Mouse (Mus musculus) hindbrain, postnatal 0 days (tissue): ENCODE data around the gene Rflnb. TPM values are rescaled to one million over a fixed set of nuclear protein-coding genes. Genes with fewer than 3 reads are reported as not detected.

Source experiments
- ATAC-seq: fragments of 200-750 bp; cut with Nextera tagmentation; 2 replicates; pipeline ENCODE4 v1.8.0; 2017; ENCODE audit warnings: mild to moderate bottlenecking, moderate TSS enrichment, moderate library complexity
- DNase-seq: peaks from one replicate; pipeline ENCODE4 v3.0.0-alpha.2; 2015; ENCODE audit warnings: low spot score
- H3K27ac ChIP-seq: fragments of 300-500 bp; sonication (generic); 2 replicates; pipeline ENCODE4 v1.5.1; 2014; ENCODE audit warnings: mild to moderate bottlenecking
- H3K27me3 ChIP-seq: fragments of 300-500 bp; sonication (generic); 2 replicates; pipeline ENCODE4 v1.6.1; 2014; ENCODE audit warnings: low read length, mixed read lengths; ENCODE audit not compliant: insufficient read depth
- H3K36me3 ChIP-seq: fragments of 300-500 bp; sonication (generic); 2 replicates; pipeline ENCODE4 v1.6.1; 2014; ENCODE audit warnings: low read length, mixed read lengths; ENCODE audit not compliant: insufficient read depth
- H3K4me1 ChIP-seq: fragments of 300-500 bp; sonication (generic); 2 replicates; pipeline ENCODE4 v1.6.1; 2014; ENCODE audit warnings: antibody characterized with exemption, low read length, mixed read lengths; ENCODE audit not compliant: insufficient read depth
- H3K4me2 ChIP-seq: fragments of 300-500 bp; sonication (generic); 2 replicates; pipeline ENCODE4 v1.6.1; 2014; ENCODE audit warnings: low read depth, mild to moderate bottlenecking, low read length, moderate library complexity, mixed read lengths
- H3K4me3 ChIP-seq: fragments of 300-500 bp; sonication (generic); 2 replicates; pipeline ENCODE4 v1.5.1; 2014; ENCODE audit warnings: low read length
- H3K9ac ChIP-seq: fragments of 300-500 bp; sonication (generic); replicated peaks from 2 replicates; pipeline ENCODE4 v1.6.1; 2014; ENCODE audit warnings: mild to moderate bottlenecking, low read length, moderate library complexity, mixed read lengths
- H3K9me3 ChIP-seq: fragments of 300-500 bp; sonication (generic); 2 replicates; pipeline ENCODE4 v1.6.1; 2016; ENCODE audit warnings: low read length, mixed read lengths
- CTCF ChIP-seq: IDR thresholded peaks from 2 replicates; pipeline ENCODE4 v1.5.1; 2016; ENCODE audit warnings: antibody characterized with exemption, control low read depth, low read depth
- WGBS: fragments of 180-500 bp; shearing (Covaris S2); extraction: QIAGEN DNeasy Blood & Tissue Kit; methylation state at CpG from one replicate; pipeline ENCODE4 v1.1.7; 2014; 5-methylcytosine and 5-hydroxymethylcytosine counted together
- polyA plus RNA-seq: library from polyadenylated mRNA; unstranded; fragments of >200 nt; fragmentation: Nextera tagmentation; extraction: Ambion mirVana; gene quantifications from 2 replicates; pipeline ENCODE4 v1.2.1, GENCODE M21; 2015
- total RNA-seq: library from RNA; depleted of rRNA; stranded (reverse); fragments of >200 nt; gene quantifications from 2 replicates; pipeline ENCODE4 v1.2.3, GENCODE M21; 2014

Rflnb gene
- total and polyA plus RNA-seq, 2 experiments from 2014 or later: 13.6 to 14.9 TPM

- TF ChIP-seq CTCF: no peak
These were observed 11.9 kb upstream of the Rflnb start for GRCm38 (mm10) chr11:76039271-76040053.

GRCm38 (mm10) chr11:76037581-76038294 is 10.2 kb upstream of the Rflnb start:
- no peaks in the 10 kb centered on the region for H3K36me3 ChIP-seq
- peaks cover 4% of the 10 kb centered on the region; the same call in 1 of the 2 replicates for H3K4me1 ChIP-seq
- no peaks in the 10 kb centered on the region for H3K27me3 ChIP-seq
- H3K9me3 ChIP-seq: no peaks in the 10 kb centered on the region
- no peak for TF ChIP-seq CTCF
- no peak overlapping the region for H3K9ac ChIP-seq
- no peak overlapping the region for H3K4me3 ChIP-seq
- H3K27ac ChIP-seq: no peak overlapping the region
- 37% methylated on average over 6 of the region's 6 CpGs for WGBS
- no peak for ATAC-seq
- DNase-seq: no peak
- no peak overlapping the region for H3K4me2 ChIP-seq

More at GRCm38 (mm10) chr11:76039271-76040053, 11.9 kb upstream of the Rflnb start:
- no peak overlapping the region for H3K27ac ChIP-seq
- H3K4me2 ChIP-seq: no peak overlapping the region
- H3K27me3 ChIP-seq: no peaks in the 10 kb centered on the region
- H3K9me3 ChIP-seq: no peaks in the 10 kb centered on the region
- H3K9ac ChIP-seq: no peak overlapping the region
- H3K4me1 ChIP-seq: peaks cover 12% of the 10 kb centered on the region; the same call in 1 of the 2 replicates
- ATAC-seq (no peak), DNase-seq (no peak)
- no peak overlapping the region for H3K4me3 ChIP-seq
- WGBS: 87% methylated on average over 3 of the region's 3 CpGs
- H3K36me3 ChIP-seq: no peaks in the 10 kb centered on the region

DNA sequence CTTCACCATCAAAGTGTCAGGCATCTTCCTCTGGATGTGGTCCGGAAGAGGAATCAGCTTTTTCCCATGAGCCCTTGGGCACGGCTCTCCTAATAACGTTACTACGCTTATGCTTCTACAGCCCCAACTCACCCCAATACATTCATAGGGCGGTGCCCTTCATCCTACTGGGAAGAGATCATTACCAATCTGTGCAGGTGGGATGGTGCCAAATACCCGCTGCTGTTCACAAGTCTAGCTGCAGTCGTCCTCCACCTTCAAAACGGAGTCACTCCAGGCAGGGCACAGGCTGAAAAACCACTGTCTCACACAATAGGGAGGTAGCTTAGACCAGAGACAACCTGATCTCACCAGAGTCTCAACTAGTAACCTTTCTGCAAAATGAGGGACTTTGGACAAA is 7.6 kb upstream of the Rflnb start:
- TF ChIP-seq CTCF: no peak
- ATAC-seq: no peak
- Histone ChIP-seq H3K9ac (no peak overlapping the region), H3K4me2 (no peak overlapping the region), H3K9me3 (no peaks in the 10 kb centered on the region; the same call in 1 of the 2 replicates), H3K27me3 (no peaks in the 10 kb centered on the region), H3K4me3 (no peak overlapping the region), H3K4me1 (no peaks in the 10 kb centered on the region; the same call in 1 of the 2 replicates), H3K36me3 (no peaks in the 10 kb centered on the region), H3K27ac (no peak overlapping the region)
- no peak for DNase-seq
- WGBS: 74% methylated on average over 8 of the region's 8 CpGs

DNA sequence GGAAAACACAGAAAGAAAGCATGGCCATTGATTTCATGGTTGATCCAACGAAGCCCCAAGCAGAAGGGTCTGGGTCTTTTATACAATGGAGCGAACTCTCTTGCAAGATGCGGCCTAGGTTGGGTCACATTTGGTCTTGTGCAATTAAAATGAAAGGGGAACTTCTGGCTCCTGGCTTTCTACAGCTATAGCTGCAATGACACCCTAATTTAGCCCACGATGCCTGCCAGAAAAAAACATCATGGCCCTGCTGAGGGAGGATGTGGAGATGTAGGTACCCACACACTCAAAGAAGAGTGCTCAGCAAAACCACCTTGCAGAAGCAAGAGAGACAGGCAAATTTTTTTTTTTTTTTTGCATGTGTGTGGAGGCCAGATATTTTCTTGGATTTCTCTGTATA is 6.3 kb upstream of the Rflnb start:
- no peak for ATAC-seq
- Histone ChIP-seq H3K4me3 (no peak overlapping the region), H3K27ac (no peak overlapping the region), H3K4me1 (no peaks in the 10 kb centered on the region; the same call in 1 of the 2 replicates), H3K27me3 (no peaks in the 10 kb centered on the region), H3K4me2 (no peak overlapping the region), H3K9ac (no peak overlapping the region), H3K36me3 (no peaks in the 10 kb centered on the region), H3K9me3 (no peaks in the 10 kb centered on the region; the same call in 1 of the 2 replicates)
- 64% methylated on average over 4 of the region's 4 CpGs for WGBS
- DNase-seq: no peak
- TF ChIP-seq CTCF: no peak

DNA sequence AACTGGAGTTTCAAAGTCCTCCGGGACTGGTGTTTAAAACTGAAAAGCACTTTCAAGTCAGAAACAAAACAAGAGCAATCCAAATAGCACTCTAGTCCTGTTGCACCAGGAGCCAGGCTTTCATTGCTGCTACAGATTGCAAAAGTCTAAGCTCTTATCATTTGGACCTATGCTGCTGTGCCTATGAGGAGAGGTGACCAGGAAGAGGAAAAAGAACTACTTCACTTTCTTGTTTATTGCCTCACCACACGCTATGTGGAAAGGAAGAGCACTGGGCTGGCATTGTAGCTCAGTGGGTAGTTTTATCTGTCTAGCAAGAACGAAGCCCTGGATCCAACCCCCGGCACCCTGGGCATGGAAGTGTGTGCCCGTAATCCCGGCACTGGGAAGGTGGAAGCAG is 5.8 kb upstream of the Rflnb start:
- ATAC-seq: no peak
- Histone ChIP-seq H3K4me2 (no peak overlapping the region), H3K4me1 (no peaks in the 10 kb centered on the region; the same call in 1 of the 2 replicates), H3K9ac (no peak overlapping the region), H3K4me3 (no peak overlapping the region), H3K9me3 (no peaks in the 10 kb centered on the region; the same call in 1 of the 2 replicates), H3K36me3 (no peaks in the 10 kb centered on the region), H3K27ac (no peak overlapping the region), H3K27me3 (no peaks in the 10 kb centered on the region)
- no peak for TF ChIP-seq CTCF
- 73% methylated on average over 6 of the region's 6 CpGs for WGBS
- no peak for DNase-seq

GRCm38 (mm10) chr11:76028072-76028465 is 487 bp upstream of the Rflnb start:
- TF ChIP-seq CTCF: no peak
- no peak for DNase-seq
- Histone ChIP-seq H3K4me1 (no peaks in the 10 kb centered on the region; the same call in 1 of the 2 replicates), H3K27ac (no peak overlapping the region), H3K4me2 (peak overlapping the region; percentile 90), H3K27me3 (no peaks in the 10 kb centered on the region), H3K4me3 (peak overlapping the region; percentile 64), H3K9me3 (no peaks in the 10 kb centered on the region; the same call in 1 of the 2 replicates), H3K9ac (peak overlapping the region; percentile 71), H3K36me3 (no peaks in the 10 kb centered on the region)
- WGBS: 2% methylated on average over 10 of the region's 14 CpGs
- ATAC-seq: peak; percentile 33
